Mouse (Mus musculus): ENCODE measurements at regions not wholly inside any gene's neighbourhood (a gene's known extent, or its start where the extent isn't known, plus 50 kb on each side); places are given as distances from the start of the nearest gene placed in this dataset.

DNA sequence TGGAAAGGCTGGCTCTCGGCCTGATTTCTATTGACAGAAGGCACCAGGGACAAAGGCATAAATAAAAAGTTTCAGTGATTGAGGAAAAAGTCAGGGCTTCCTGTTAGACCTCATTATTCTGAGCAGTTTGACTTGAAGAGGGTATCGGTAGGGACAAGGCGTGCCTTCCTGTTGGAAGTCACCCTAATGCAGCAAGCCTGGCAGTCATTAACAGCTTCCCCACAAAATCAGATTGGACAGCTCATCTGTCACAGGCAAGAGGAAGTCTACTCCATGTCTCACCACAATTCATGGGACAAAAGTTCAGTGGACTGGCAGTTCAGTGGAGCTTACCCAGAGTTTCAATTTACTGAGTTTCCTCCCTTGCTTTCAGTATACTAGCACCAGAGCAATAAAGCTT, 715.5 kb downstream of the Fam181b start:
- DNase-seq (ENCODE audit: low spot score in 2 of 2), result no peak

DNA sequence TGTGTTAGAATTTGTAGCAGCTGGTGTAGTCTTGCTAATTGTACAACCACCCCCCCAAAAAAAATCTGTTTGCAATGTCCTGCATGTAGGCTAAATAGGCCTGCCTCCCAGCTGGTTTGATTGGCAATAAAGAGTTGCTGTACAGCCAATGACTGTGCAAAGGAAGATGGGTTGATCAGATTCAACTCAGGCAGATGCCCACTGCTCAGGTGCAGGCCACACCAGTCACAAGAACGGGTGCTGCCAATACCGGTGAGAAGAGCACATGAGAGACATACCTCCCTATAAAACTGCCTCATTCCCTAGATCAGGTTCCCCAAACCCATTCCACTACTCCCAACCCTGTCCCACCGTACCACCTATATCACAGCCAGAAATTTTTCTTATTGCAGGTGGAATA, 756.0 kb downstream of the Fam181b start:
- no peak for DNase-seq (ENCODE audit: low spot score in 2 of 2)

DNA sequence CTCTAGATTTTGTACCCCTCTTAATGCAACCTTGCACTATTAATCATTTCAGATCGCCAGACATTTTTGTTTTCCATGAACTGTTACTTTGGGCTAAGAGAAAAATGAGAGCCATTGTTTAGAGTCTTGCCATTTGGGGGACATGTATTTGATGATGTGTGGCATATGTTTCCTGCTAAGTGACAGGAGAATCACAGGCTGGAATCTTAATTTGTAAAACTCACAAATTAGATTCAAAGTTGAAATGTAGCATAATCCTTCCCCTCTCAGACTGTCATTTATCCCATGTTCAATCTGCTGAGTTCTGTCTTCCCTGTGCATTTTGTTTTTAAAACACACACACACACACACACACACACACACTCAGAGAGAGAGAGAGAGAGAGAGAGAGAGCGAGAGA, 756.5 kb downstream of the Fam181b start:
- DNase-seq (ENCODE audit: low spot score in 2 of 2), result no peak

DNA sequence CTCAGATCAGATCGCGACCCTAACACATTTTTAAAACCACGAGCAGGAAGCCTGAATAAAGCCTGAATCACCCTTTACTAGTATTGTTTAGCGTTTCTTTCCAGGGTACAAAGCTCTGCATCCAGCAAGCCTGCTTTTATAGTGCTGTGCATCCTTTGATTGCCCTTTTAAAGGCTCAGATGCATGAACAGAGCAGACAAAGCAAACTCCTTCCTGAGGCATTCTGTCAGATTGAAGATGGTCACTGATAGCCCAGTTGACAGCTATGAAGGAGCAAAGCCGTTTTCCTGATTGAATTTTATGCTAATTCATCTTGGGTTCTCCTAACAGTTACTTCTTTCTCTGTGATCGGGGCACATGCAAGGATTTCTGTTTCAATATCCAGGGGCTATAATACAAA, 775.4 kb downstream of the Fam181b start:
- no peak for DNase-seq (ENCODE audit: low spot score in 2 of 2)

DNA sequence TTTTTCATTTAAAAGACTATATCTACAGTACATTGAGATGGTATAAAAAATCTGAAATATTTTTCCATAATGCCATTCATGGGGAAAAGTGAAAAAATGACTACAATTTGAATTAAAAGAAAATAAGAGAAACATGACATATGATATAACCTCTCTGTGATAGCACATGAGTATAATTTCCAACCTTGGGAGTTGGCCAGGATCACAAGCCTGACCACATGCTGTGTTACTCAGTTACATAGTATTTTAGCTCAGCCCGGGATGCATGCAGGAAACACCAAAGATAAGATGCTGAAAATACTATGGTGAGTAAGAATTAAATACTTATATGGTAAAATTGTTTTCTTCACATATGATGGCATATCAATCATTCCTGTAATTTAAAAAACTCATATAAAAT, 814.0 kb downstream of the Fam181b start:
- no peak for DNase-seq (ENCODE audit: low spot score in 2 of 2)

DNA sequence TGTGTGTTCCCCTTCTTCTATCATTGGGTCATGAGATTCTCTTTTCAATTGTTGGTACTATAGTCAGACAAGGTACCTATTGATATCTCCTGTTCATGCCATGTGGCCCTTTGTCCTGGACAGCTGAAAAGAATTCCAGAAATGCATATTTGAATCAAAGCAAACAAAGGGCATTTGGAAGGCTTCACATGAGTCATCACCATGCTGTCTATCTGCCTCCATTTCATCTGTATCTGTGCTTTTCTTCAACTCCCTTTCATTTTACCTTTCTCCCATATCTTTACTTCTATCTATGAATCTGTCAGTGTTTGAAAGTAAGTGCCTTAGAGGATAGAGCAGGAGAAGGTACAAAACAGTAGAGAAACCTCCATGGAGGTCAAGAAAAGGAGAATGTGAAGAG, 817.3 kb downstream of the Fam181b start:
- DNase-seq (ENCODE audit: low spot score in 2 of 2), result no peak

DNA sequence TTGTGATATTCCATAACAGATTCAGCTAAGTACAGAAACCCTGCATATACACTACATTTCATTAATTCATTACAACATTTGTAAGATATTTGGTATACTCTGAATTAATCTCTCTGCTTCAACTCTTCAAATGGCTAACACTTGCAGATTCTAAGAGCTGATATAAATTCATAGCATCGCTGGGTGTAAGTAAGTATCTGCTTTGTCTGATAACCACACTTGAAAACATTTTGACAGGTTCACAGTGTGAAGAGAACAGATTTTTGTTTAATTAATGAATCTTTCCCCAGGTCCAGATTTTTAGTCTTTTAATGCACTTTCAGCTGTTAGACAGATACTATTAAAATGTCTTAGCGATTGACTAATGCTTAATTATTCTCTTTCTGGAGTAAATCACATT, 823.1 kb downstream of the Fam181b start:
- no peak for DNase-seq (ENCODE audit: low spot score in 2 of 2)

DNA sequence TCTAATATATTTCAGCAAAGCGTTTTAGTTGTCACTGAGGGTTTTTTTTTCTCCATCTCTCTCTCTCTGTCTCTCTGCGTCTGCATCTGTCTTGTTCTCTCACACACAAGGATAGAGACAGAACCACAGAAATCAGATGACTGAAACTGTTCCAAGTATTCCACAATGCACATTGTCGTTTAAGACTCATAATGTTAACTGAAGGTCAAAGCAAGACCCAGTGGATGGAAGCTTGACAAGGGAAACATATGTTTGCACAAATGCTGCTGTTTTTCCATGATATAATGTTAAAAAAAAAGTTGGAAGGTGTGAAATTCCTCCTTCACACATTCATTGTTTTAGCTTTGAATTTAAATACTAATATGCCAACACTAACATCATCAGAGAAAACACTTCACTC, 857.3 kb downstream of the Fam181b start:
- DNase-seq (ENCODE audit: low spot score in 2 of 2), result no peak

DNA sequence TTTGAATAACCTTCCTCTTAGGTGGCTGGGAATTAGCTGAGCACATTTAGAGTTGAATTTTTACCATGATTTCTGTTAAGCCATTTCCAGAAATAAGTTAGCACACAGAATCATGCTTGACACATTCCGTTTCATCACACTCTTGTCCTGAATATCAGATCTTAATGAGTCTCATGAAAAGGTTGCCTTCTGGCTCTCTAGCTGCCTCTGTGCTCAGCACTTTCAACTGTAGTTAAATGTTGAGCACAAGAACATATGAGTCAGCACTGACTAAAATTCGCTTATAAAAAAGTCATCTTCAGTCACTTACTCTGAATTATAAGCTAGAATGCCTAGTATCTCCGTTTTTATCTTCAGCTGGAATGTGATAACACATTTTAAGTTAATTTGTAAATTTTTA, 902.4 kb downstream of the Fam181b start:
- peak; percentile 3 to 5 for DNase-seq (ENCODE audit: low spot score in 2 of 2)

DNA sequence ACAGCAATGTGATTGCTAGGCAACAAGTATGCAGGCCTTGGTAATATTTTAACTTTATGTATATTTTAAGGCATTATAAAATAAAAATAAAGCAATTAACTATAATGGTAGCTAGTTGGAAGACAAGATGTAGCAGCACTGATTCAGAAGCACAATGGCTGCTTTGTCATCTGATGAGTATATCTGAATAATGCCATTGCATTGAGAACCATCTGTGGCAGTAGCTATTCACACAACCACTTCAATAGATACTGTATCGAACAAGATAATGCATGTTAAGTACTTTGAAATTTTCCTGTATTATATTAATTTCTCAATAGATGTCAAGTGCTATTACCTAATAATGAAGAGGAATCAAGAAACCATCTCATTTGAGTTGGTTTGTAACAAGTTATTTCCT, 923.1 kb downstream of the Fam181b start:
- DNase-seq (ENCODE audit: low spot score in 2 of 2), result no peak

DNA sequence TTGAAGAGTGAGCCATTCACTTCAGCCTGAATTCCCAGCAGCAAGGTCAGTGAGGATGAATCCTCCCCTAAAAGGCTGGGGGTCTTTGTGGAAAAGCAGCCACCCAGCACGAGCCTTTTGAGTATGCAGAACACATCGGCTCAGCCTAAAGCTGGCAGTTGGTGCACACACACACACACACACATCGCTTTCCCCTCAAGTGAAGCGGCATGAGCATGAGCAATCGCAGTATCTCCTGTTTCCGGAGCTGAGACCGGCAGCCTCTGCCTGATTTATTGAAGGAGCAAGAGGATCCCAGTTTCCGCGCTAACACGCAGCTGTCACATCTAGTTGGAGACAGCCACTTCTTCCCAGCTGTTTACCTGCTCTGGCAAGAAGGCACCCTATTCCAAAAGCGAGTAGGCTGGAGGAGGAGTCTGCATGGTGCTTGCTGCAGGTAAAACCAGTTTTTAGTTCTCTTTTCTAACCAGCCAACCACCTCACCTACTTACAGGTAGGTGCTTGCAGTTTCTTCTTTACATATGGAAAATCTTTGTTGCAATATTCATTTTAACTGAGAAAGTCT, 962.9 kb downstream of the Fam181b start:
- peak; percentile 38 to 47 for DNase-seq (ENCODE audit: low spot score in 2 of 2)

DNA sequence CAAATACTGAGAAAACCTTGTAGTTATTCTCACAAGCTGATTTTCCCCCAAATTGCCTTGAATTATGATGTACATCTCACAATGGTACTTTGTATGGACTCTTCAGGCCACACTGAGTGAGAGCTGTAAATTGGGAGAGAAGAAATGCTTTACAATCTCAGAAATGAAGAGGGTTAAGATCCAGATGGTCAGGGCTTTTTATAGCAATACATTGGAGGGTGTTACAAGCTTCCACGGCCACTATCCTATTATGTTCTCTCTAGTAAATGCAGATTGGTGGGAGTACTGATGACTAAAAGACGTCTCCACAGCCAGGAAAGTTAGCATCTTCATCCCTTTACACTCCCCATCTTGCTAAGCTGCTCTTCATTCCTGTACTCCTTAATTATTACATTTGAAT, 965.8 kb downstream of the Fam181b start:
- peak in 1 of 2 experiments; percentile 7 for DNase-seq (ENCODE audit: low spot score in 2 of 2)

DNA sequence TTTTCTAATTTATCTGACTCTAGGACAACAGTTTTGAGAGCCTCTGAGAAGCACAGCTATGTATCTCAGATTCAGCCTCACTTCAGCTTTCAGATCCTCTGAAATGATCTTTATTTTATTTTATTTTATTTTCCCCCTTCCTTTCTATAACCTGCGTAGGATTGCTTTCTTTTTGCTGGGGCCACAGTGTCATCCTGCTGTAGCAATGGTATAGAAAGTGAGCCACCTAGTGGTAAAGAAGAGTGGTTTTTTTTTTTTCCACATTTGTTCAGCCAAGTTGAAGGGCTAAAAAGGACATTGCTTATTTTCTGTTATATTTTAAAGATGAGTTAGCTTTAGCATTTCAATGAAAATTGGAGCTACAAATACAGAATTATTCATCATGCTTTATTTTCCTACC, 966.4 kb downstream of the Fam181b start:
- no peak for DNase-seq (ENCODE audit: low spot score in 2 of 2)

DNA sequence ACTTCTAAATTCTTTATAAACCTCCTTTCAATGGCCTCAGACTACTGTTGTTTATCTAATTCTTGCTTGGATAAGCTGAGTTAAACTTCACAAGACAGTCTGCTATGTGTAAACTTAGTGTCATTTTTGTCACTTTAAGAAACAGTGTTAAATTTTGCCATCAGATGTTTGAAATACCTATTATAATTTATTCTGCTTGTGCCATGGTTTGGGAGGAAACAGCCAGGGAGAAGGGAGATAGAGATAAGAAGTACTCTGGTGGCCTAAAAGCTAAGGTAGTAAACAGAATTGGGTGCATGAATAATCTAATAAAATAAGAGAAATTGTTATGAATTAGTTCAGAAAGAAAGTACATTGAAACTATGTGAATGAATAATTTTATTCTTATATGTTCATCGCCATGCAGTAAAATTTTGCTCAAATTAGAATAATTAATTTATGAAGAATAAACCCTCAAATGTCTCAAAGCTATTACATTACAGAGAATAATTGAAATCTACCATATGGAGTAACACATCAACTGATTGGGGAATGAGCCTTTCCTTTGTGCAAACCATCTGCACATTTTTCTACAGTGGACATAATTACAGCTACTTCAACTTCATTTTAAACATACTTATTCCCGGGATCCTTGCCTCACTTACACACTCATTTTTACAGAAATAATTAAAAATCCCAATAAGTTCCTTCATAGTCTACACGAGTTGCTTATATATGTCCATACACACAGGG, 982.3 kb downstream of the Fam181b start:
- DNase-seq (ENCODE audit: low spot score in 2 of 2), result no peak

All from right cerebral cortex, adult 2 months (tissue).